Mouse (Mus musculus) layer of hippocampus, postnatal 36 days (tissue): Measurements from ENCODE around the gene Akt3. TPM values are rescaled to one million over a fixed set of nuclear protein-coding genes. Genes with fewer than 3 reads are reported as not detected.

Experiments used
- DNase-seq, 2 experiments: peaks; one replicate each; pipeline ENCODE4 v3.0.0; 2022
- total RNA-seq, 2 experiments: library from RNA; stranded (reverse); gene quantifications; 2 replicates each; pipeline ENCODE4 v1.2.3; 2021

Akt3 gene
- total RNA-seq, 2 experiments from 2014 or later, result 239 TPM

GRCm38 (mm10) chr1:177046963-177047362 is 211.0 kb downstream of the Akt3 start:
- no peak for DNase-seq

GRCm38 (mm10) chr1:177045885-177046284 is 212.1 kb downstream of the Akt3 start:
- no peak for DNase-seq

DNA sequence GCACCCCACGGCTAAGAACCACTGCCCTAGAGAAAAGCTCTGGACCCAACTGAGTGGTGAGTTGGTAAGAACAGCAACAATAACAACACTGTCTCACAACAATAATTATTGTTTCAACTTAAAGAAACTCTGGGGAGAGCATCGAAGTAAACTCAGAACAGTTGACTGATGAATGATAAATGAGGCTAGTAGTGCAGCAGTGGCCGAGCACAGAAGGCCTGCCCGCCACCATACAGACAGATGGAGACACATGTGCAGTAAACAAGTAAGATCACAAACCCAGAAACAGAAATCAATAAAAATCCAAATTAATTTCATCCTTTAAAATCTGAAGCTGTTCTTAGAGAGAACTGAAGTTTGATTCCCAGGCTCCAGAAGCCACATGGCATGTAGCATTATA is 217.9 kb downstream of the Akt3 start:
- no peak for DNase-seq

DNA sequence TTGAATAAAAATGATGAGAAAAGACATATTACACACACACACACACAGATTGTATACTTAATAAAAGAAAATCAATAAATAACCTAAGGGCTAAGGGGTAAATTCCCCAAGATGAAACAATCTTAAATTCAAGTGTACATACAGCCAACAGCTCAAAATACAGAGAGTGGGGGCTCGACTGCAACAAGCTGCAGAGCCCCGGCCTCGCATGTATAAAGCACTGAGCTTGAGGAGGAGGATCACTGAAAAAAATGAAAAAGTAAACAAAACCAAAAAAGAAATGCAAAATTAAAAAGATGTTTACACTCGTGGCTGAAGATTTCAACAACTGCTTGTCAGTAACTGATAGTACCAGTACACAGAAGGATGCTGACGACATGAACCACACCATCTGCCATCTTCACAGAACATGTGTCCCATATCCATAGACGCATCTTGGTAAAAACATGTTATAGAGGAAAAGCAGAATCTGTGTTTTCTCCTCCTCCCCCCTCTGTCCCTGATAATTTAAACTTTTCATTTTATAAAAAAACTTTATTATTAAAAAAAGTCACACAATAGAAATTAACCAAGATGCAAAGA is 218.8 kb downstream of the Akt3 start:
- peak in 1 of 2 experiments; percentile 45 for DNase-seq

- no peak for DNase-seq
Measured at GRCm38 (mm10) chr1:177038383-177038782, 219.6 kb downstream of the Akt3 start.

DNA sequence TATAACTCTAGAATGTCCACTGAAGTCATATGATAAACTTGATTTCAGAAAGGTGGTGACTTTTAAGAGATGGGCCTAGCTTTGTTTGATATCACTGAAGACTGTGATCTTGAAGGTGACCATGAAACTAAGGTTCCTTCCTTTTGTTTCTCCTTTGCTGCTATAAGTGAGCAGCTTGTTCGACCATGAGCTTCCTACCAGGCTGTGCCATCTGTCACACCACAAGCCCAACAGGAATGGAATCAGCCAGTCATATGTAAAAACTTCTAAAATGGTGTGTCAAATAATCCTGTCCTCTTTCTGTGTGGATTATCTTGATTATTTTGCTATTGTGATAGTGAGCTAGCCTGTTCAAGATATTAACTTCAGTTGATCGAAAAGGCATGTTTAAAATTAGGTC is 222.5 kb downstream of the Akt3 start:
- DNase-seq, result no peak

GRCm38 (mm10) chr1:177032233-177032632 is 225.8 kb downstream of the Akt3 start:
- DNase-seq, result no peak

GRCm38 (mm10) chr1:177031196-177031595 is 226.8 kb downstream of the Akt3 start:
- no peak for DNase-seq

DNA sequence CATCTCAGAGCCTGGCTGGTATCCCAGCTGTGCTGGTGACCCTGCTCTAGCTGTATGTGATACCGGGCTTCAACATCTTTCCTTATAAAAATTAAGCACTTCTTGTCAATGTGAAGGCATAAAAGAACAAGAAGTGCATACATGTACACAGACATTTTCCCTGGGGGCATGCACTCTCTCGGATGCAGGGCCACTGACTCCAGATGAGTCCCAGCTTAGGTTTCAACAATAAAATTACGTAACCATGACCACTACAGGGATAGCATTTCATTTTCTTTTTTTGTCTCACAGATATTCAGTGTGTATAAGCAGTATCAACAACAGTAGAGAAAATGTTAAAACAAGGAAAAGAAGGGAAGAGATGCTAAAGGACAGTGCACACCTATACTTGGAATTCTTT is 227.3 kb downstream of the Akt3 start:
- no peak for DNase-seq

DNA sequence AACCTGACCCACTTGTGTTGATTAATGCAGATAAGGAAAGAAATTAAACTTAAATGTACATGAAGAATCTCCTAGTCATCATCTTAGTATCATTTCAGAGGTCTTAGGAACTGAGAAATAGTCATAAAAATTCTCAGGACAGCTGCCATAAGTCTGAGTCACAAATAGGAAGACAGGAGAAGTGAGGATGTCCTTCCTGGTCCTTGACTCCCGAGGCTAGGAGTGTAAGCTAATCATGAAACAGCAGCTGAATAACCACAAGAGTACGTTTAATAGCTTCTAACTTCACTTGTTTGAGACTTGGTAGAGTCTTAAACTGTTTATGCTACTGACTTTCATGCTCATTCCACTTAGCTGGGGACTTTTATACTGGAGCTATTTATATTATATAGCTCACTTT is 229.0 kb downstream of the Akt3 start:
- DNase-seq, result no peak

- no peak for DNase-seq
Measured at GRCm38 (mm10) chr1:177027706-177028105, 230.3 kb downstream of the Akt3 start.

DNA sequence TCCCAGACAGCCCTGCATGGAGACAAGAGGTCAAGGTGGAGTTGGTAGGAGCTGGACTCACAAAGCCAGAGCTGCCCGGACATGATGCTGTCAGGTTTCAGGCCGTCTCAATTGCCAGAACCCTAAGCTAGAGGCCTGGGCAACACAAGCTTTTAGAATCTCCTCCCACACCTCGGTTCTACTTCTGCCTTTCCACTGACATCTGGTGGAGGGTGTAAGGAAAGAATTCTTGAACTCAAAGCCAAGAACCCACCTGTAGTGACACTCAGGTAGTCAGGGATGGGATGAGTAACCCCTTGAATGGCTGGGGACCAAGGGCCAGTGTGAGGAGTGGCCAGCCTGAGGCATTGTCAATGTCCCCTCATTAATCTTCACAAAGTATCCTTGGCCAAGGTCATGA is 235.3 kb downstream of the Akt3 start:
- no peak for DNase-seq

DNA sequence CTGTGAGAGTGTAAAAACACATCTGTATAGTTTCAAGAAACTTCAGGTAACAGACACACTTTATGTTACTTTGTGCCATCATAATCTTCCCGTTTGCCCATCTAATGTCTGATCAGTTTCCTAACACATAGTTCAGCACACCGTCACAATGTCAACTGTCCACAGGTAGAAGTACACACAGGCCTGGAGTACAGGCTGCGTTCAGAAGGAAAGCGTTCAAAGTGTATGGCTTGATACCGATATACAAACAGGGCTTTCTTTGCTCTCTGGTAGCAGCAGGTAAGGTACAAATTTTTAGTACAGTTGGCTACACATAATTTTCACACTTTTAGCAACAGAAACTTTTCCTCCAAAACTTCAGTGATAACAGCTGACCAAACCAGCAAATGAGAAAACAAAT is 238.3 kb downstream of the Akt3 start:
- no peak for DNase-seq

- no peak for DNase-seq
Measured at GRCm38 (mm10) chr1:177018750-177019149, 239.3 kb downstream of the Akt3 start.

GRCm38 (mm10) chr1:177016729-177017128 is 241.3 kb downstream of the Akt3 start:
- no peak for DNase-seq

DNA sequence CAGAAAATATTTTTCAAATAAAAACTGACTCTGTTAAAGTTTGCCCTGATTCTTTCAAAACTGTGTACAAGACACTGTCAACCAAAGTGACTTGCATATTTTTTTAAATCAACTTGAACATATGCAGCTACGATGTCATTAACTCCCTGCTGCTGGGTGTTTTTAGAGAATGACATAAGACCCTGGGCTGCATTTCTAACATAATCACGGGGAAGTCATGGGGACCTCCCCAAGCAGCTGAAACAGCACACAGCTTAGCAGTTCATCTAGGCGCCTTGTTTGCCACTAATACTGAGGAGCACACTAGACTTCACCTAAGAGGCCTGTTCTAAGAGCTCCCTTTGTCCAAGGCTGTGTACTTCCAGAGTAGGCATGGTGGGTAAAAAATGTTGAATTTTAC is 242.1 kb downstream of the Akt3 start:
- DNase-seq, result no peak

GRCm38 (mm10) chr1:177014921-177015439 is 243.0 kb downstream of the Akt3 start:
- DNase-seq, result no peak

DNA sequence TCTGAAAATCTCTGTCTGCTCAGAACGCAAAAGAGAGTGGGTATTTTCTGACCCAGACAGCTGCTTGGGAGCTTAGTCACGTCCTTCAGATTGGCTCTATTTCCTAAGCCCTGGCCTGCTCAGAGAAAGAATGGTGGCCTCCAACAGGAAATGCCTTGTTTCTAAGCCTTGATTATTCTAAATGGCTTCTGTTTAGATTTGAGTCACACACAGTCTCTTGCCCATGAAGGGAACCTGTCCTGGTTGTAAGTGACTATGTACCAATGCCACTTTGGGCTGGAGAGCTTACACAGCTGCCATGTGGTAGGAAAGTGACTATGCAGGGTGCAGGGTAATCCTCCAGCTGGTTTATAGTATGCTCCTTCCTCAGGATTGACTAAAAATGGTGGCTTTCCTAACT is 243.7 kb downstream of the Akt3 start:
- DNase-seq, result no peak

DNA sequence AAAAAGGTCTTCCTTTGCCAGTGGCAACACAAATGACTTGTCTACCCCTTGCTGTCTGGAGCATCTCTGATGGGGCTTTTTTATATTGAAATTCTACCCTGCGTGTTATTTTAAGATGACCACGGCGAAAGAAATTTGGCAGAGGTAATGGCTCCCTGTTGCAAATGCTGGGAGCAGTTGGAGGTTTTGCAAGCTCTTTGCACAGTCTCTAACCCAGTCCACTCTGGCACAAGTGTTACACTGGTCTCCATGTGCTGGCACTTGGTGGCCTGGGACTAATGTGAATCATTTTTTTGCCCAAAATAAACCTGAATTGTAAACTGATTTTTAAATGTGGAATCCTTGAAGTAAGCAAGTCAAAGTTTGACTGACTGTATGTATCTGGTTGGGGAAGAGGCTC is 244.2 kb downstream of the Akt3 start:
- no peak for DNase-seq

DNA sequence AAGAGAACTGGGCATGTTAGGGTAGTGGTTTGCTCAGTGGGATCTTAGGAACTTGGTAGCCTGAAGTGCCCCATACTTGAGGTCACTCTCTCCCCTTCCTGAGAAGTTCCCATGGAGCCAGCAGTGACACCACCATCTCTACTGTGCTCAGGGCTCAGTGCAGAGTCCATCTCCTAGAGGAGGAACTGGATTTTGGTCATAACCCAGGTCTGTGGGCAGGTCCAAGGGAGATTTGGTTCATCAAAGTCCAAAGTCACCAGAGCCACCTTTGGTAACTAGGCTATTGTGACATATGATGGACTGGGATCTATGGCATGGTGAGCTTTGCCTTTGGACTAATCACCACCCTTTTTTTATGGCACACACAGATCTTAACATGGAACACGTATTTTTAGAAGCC is 244.7 kb downstream of the Akt3 start:
- DNase-seq, result no peak

DNA sequence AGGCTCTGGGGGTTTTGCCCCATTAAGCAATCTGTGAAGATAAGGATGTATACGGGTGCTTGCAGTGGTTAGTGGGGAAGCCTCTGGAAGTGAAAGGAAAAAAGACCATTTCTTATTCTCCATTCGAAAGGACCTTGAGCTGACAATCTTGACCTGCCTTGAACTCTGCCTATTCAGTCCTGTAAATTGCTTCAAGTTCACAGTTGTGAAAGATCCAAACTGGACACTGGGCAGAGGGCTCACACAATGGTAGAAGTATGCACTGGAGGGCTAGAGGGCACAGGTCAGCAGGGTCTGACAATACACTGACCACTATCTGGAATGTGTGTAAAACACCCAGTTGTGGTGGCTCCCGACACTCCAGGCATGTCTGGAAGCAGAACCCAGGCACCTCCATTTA is 245.2 kb downstream of the Akt3 start:
- DNase-seq, result no peak

DNA sequence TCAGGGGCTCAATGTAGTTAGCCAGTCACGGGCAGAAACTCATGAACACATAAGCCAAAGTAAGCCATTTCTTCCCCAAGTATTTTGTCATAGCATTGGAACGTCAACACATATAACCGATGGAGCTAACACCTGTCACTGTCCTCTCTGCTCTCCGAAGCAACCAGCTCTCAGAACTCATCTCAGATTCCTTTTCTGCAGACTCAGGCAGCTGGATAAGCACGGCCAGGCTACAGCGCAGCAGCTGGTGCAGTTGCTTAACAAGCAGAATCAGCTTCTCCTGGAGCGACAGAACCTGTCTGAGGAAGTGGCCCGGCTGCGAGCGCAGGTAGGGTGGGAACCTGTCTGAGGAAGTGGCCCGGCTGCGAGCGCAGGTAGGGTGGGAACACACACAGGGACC is 246.3 kb downstream of the Akt3 start:
- DNase-seq, result no peak

- no peak for DNase-seq
Measured at GRCm38 (mm10) chr1:177010607-177011302, 247.2 kb downstream of the Akt3 start.

DNA sequence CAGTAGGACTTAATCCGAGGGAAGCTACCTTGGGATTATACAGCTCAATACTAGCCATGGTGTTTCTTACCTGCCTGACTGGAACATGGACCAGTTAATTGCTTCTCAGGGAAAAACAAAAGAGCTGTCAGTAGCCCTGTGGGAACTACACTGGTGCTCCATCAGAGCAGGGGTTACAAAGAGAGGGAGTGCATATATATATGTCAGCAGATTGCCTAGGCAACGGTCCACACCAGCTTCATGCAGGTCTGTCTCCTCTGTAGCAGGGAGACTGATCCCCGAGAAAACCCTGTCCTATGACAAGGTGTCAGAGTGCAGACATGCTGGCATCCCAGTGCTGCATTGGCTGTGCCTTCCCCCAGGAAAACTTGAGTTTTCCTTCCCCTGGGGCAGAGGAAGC is 248.0 kb downstream of the Akt3 start:
- no peak for DNase-seq
